12 mouse cellular contexts compared by ENCODE assay signal in genomic region chr17:36988475-36988874, GRCm38 (mm10). TPM values are rescaled to one million over a fixed set of nuclear protein-coding genes. Genes with fewer than 3 reads are reported as not detected.
DNase-seq lines count a peak whose midpoint lies in the region; ATAC-seq and TF ChIP-seq lines count a peak whose summit lies in the region.
"Had no signal": no experiment of that assay in that cellular context is flagged by ENCODE, and none has a peak within 500 bp of the region (broad histone marks: within the 10 kb centered on the region; RNA-seq: fewer than 3 reads in every experiment).

No protein-coding gene starts in this region.

- WGBS in heart, embryonic 12.5 days: 6% methylated on average over 24 of the region's 24 CpGs
- WGBS in heart, adult 2 months: 10% methylated on average over 24 of the region's 24 CpGs
- 6% methylated on average over 24 of the region's 24 CpGs for WGBS in forebrain, embryonic 13.5 days
- 8% methylated on average over 24 of the region's 24 CpGs for WGBS in limb, embryonic 15.5 days

- no peaks in the 10 kb centered on the region for H3K36me3 ChIP-seq in heart, embryonic 12.5 days
- no peaks in the 10 kb centered on the region for H3K36me3 ChIP-seq in heart, adult 2 months (ENCODE audit: control insufficient read depth, insufficient read depth, low read length)
- H3K36me3 ChIP-seq in E14TG2a.4 (ENCODE audit: insufficient read depth, low read length): peaks cover 37% of the 10 kb centered on the region
- H3K36me3 ChIP-seq in forebrain, embryonic 13.5 days (ENCODE audit: poor library complexity, severe bottlenecking): no peaks in the 10 kb centered on the region
- no peaks in the 10 kb centered on the region for H3K36me3 ChIP-seq in limb, embryonic 15.5 days

- no peak for ATAC-seq in heart, embryonic 12.5 days (ENCODE audit: insufficient number of reproducible peaks, low FRiP score)
- no peak for ATAC-seq in forebrain, embryonic 13.5 days
- ATAC-seq in limb, embryonic 15.5 days (ENCODE audit: insufficient number of reproducible peaks, low FRiP score, low TSS enrichment, low read depth): peak; percentile 35; the same call in 1 of the 2 replicates

- TF ChIP-seq EP300 in heart, adult 2 months (IDR thresholded peaks at IDR 0.05; ENCODE audit: insufficient read depth, low read depth, low read length): no peak

- H3K9ac ChIP-seq in heart, embryonic 12.5 days: no peak overlapping the region
- H3K9ac ChIP-seq in heart, adult 2 months (ENCODE audit: low read depth, low read length): no peak overlapping the region
- H3K9ac ChIP-seq in forebrain, embryonic 13.5 days: no peak overlapping the region
- no peak overlapping the region for H3K9ac ChIP-seq in limb, embryonic 15.5 days

- TF ChIP-seq POLR2A in heart, adult 2 months (IDR thresholded peaks at IDR 0.05; ENCODE audit: insufficient read depth, low read depth, low read length): no peak

- H3K4me1 ChIP-seq in heart, embryonic 12.5 days (replicated peaks): peaks cover 4% of the 10 kb centered on the region; the same call in 1 of the 2 replicates
- H3K4me1 ChIP-seq in heart, adult 2 months (ENCODE audit: control insufficient read depth, insufficient read depth, low read length): no peaks in the 10 kb centered on the region
- peaks cover 87% of the 10 kb centered on the region for H3K4me1 ChIP-seq in E14TG2a.4 (replicated peaks; ENCODE audit: low read depth, low read length)
- no peaks in the 10 kb centered on the region for H3K4me1 ChIP-seq in forebrain, embryonic 13.5 days
- H3K4me1 ChIP-seq in limb, embryonic 15.5 days: 0 out of 2 replicates have a peak, but pooled peaks cover 3% of the 10 kb centered on the region

- no peaks in the 10 kb centered on the region for H3K79me2 ChIP-seq in heart, adult 2 months (replicated peaks; ENCODE audit: control insufficient read depth, insufficient read depth, low read length)

- intact Hi-C loops in heart, adult 2 months (cut with DNase I): no loop called here

- H3K27ac ChIP-seq in heart, embryonic 12.5 days (ENCODE audit: poor library complexity, severe bottlenecking): no peak overlapping the region
- H3K27ac ChIP-seq in heart, adult 2 months: no peak overlapping the region
- no peak overlapping the region for H3K27ac ChIP-seq in forebrain, embryonic 13.5 days
- H3K27ac ChIP-seq in limb, embryonic 15.5 days: no peak overlapping the region

- H3K4me2 ChIP-seq in heart, embryonic 12.5 days: peak overlapping the region; percentile 64
- H3K4me2 ChIP-seq in forebrain, embryonic 13.5 days: peak overlapping the region; percentile 28
- H3K4me2 ChIP-seq in limb, embryonic 15.5 days: peak overlapping the region; percentile 27; the same call in 1 of the 2 replicates

- no peak for TF ChIP-seq CTCF in heart, adult 2 months (IDR thresholded peaks at IDR 0.05)
- TF ChIP-seq CTCF in E14TG2a.4 (conservative IDR thresholded peaks at IDR 0.05; ENCODE audit: low read length): no peak

- H3K27me3 ChIP-seq in heart, embryonic 12.5 days (replicated peaks): peaks cover 32% of the 10 kb centered on the region
- H3K27me3 ChIP-seq in heart, adult 2 months (ENCODE audit: control insufficient read depth, insufficient read depth, low read length): peaks cover 10% of the 10 kb centered on the region
- H3K27me3 ChIP-seq in E14TG2a.4 (ENCODE audit: insufficient read depth, low read length): no peaks in the 10 kb centered on the region
- H3K27me3 ChIP-seq in forebrain, embryonic 13.5 days: peaks cover 29% of the 10 kb centered on the region
- peaks cover 31% of the 10 kb centered on the region for H3K27me3 ChIP-seq in limb, embryonic 15.5 days

- DNase-seq in heart, adult 2 months: no peak
- DNase-seq in testis, postnatal 14 days (ENCODE audit: low spot score): no peak
- no peak for DNase-seq in left cerebral cortex, adult 8-10 months (ENCODE audit: low spot score in 2 of 2)
- DNase-seq in urinary bladder, postnatal 14 days (ENCODE audit: low spot score): no peak
- DNase-seq: cerebellum, postnatal 36 days; heart, adult 18-20 months had no signal

- peak overlapping the region; percentile 33 for H3K4me3 ChIP-seq in heart, embryonic 12.5 days
- H3K4me3 ChIP-seq in heart, adult 2 months: no peak overlapping the region
- H3K4me3 ChIP-seq in E14TG2a.4 (replicated peaks; ENCODE audit: low read length): peak overlapping the region; percentile 84
- no peak overlapping the region for H3K4me3 ChIP-seq in forebrain, embryonic 13.5 days
- H3K4me3 ChIP-seq in limb, embryonic 15.5 days: 0 out of 2 replicates have a peak overlapping the region, but pooled peaks have one; percentile 3
- H3K4me3 ChIP-seq: myocyte had no signal

- H3K9me3 ChIP-seq in heart, embryonic 12.5 days (replicated peaks): no peaks in the 10 kb centered on the region
- no peaks in the 10 kb centered on the region for H3K9me3 ChIP-seq in E14TG2a.4 (ENCODE audit: low read length)
- no peaks in the 10 kb centered on the region for H3K9me3 ChIP-seq in forebrain, embryonic 13.5 days (replicated peaks)
- H3K9me3 ChIP-seq in limb, embryonic 15.5 days: no peaks in the 10 kb centered on the region

RNA-seq across cellular contexts. Expression of gene H2-M5, which starts 0.9 kb away (rescaled TPM):
- polyA plus RNA-seq in heart, embryonic 12.5 days (2016; fragmentation: Nextera tagmentation; extraction: Ambion mirVana): 0.31 and 0.36 TPM in 2 replicates
- total RNA-seq in heart, adult 2 months (2021): under 1 TPM; 0.41 to 0.63 TPM
- polyA plus RNA-seq in heart, adult 2 months (2012; rRNA removed): 0.14 and 0.35 TPM in 2 replicates
- 1.6 and 1.7 TPM in 2 replicates for polyA plus RNA-seq in forebrain, embryonic 13.5 days (2015; fragmentation: Nextera tagmentation; extraction: Ambion mirVana)
- polyA plus RNA-seq in limb, embryonic 15.5 days (2015; fragmentation: Nextera tagmentation; extraction: Ambion mirVana): 0.87 and 0.88 TPM in 2 replicates
- 1 to 10 TPM in 2 of 4 experiments, under 1 TPM in 2; 0.44 to 1.6 (median 0.97) TPM for total RNA-seq in left cerebral cortex, adult 8-10 months (2022)
- total RNA-seq: heart, adult 18-20 months had no signal

RNA-seq across cellular contexts. Expression of gene 2410137M14Rik, which starts 7.4 kb away (rescaled TPM):
- polyA plus RNA-seq in heart, embryonic 12.5 days (2016; fragmentation: Nextera tagmentation; extraction: Ambion mirVana): 0.20 TPM in 1 of 2 replicates, not detected in the other
- total RNA-seq in heart, adult 2 months (2021): under 1 TPM; 0.27 to 0.63 TPM
- 0.41 and 0.61 TPM in 2 replicates for polyA plus RNA-seq in heart, adult 2 months (2012; rRNA removed)
- 0.48 TPM in 1 of 2 replicates, not detected in the other for polyA plus RNA-seq in forebrain, embryonic 13.5 days (2015; fragmentation: Nextera tagmentation; extraction: Ambion mirVana)
- polyA plus RNA-seq in limb, embryonic 15.5 days (2015; fragmentation: Nextera tagmentation; extraction: Ambion mirVana): 0.18 and 0.21 TPM in 2 replicates
- total RNA-seq in left cerebral cortex, adult 8-10 months (2022): 1 to 10 TPM in 1 of 4 experiments, under 1 TPM in 2, not detected in 1; 0.86 to 1.3 (median 0.89) TPM
- polyA plus RNA-seq: C2C12, myocyte had no signal

RNA-seq across cellular contexts. Expression of gene Zfp57, which starts 12.5 kb away (rescaled TPM):
- polyA plus RNA-seq in heart, embryonic 12.5 days (2016; fragmentation: Nextera tagmentation; extraction: Ambion mirVana): 60.0 and 64.4 TPM in 2 replicates
- 1 to 10 TPM in 1 of 2 experiments, under 1 TPM in 1; 0.94 to 1.4 TPM for total RNA-seq in heart, adult 2 months (2021)
- polyA plus RNA-seq in heart, adult 2 months (2012; rRNA removed): 2.3 and 4.3 TPM in 2 replicates
- 215 and 228 TPM in 2 replicates for polyA plus RNA-seq in forebrain, embryonic 13.5 days (2015; fragmentation: Nextera tagmentation; extraction: Ambion mirVana)
- 64.4 and 72.9 TPM in 2 replicates for polyA plus RNA-seq in limb, embryonic 15.5 days (2015; fragmentation: Nextera tagmentation; extraction: Ambion mirVana)
- 10 to 100 TPM in 1 of 4 experiments, 1 to 10 TPM in 3; 8.1 to 10.5 (median 9.0) TPM for total RNA-seq in left cerebral cortex, adult 8-10 months (2022)

RNA-seq across cellular contexts. Expression of gene Znrd1as, which starts 30.1 kb away (rescaled TPM):
- 6.4 and 6.7 TPM in 2 replicates for polyA plus RNA-seq in heart, embryonic 12.5 days (2016; fragmentation: Nextera tagmentation; extraction: Ambion mirVana)
- 10 to 100 TPM; 14.1 to 18.2 TPM for total RNA-seq in heart, adult 2 months (2021)
- polyA plus RNA-seq in heart, adult 2 months (2012; rRNA removed): 4.0 and 8.8 TPM in 2 replicates
- polyA plus RNA-seq in forebrain, embryonic 13.5 days (2015; fragmentation: Nextera tagmentation; extraction: Ambion mirVana): 6.0 and 6.9 TPM in 2 replicates
- 5.5 and 5.9 TPM in 2 replicates for polyA plus RNA-seq in limb, embryonic 15.5 days (2015; fragmentation: Nextera tagmentation; extraction: Ambion mirVana)
- 1 to 10 TPM; 4.7 to 7.3 (median 6.6) TPM for total RNA-seq in left cerebral cortex, adult 8-10 months (2022)

RNA-seq across cellular contexts. Expression of gene Znrd1, which starts 30.1 kb away (rescaled TPM):
- 37.5 and 40.3 TPM in 2 replicates for polyA plus RNA-seq in heart, embryonic 12.5 days (2016; fragmentation: Nextera tagmentation; extraction: Ambion mirVana)
- 10 to 100 TPM; 25.9 to 29.0 TPM for total RNA-seq in heart, adult 2 months (2021)
- polyA plus RNA-seq in heart, adult 2 months (2012; rRNA removed): 19.8 and 26.2 TPM in 2 replicates
- polyA plus RNA-seq in forebrain, embryonic 13.5 days (2015; fragmentation: Nextera tagmentation; extraction: Ambion mirVana): 92.3 and 95.3 TPM in 2 replicates
- polyA plus RNA-seq in limb, embryonic 15.5 days (2015; fragmentation: Nextera tagmentation; extraction: Ambion mirVana): 83.5 and 97.9 TPM in 2 replicates
- total RNA-seq in left cerebral cortex, adult 8-10 months (2022): 10 to 100 TPM; 23.9 to 39.6 (median 33.0) TPM

Comparison
In these comparisons a context has a peak if more than half of its experiments do, and no peak if none do; other contexts are left out.
1. H3K4me3 ChIP-seq: peak in heart, embryonic 12.5 days (single experiment), E14TG2a.4 (single experiment) and limb, embryonic 15.5 days (single experiment); none in heart, adult 2 months (single experiment) and forebrain, embryonic 13.5 days (single experiment).
2. RNA of gene Zfp57, which starts 12.5 kb away (polyA plus RNA-seq): 215 to 228 TPM in forebrain, embryonic 13.5 days, 64.4 to 72.9 TPM in limb, embryonic 15.5 days and 60.0 to 64.4 TPM in heart, embryonic 12.5 days; 2.3 to 4.3 TPM in heart, adult 2 months; every median in the first group is over 10 times any median in the second.
3. Peak in every context shown above with its lines, with median percentiles within 50 percentile points of each other: H3K4me2 ChIP-seq.